Mouse (Mus musculus): ENCODE data around the gene Ctnnd1.

DNA sequence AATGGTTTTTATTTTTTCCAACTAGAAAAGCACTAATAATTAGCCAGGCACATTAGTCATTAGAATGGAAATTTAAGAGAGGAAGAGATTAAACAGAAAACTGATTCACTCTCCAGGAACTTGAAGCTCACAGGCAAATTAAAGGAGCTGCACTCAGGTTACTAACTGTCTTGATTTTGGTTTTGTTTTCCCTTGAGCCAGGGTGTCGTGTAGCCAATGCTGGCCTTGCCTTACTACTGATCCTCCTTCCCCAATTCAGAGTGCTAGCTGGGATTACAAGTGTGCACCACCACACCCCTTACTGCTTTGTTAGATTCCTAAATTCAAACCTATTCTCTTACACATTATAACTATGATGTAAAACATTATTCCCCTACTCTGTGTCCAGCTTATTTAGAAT is 42.7 kb downstream of the Ctnnd1 start:
- TF ChIP-seq POLR2A (IDR thresholded peaks at IDR 0.05; ENCODE audit: insufficient read depth, low read depth, low read length) (no peak), CTCF (IDR thresholded peaks at IDR 0.05; ENCODE audit: insufficient read depth, low read depth, low read length) (no peak)
